Mouse (Mus musculus) 3134 (cell line): Measurements from ENCODE around the gene Slc45a1.

Experiments used
- DNase-seq: peaks from one replicate; pipeline ENCODE4 v3.0.0-alpha.2; 2011; ENCODE audit warnings: low spot score; ENCODE audit not compliant: insufficient read length; ENCODE audit errors: extremely low read depth

The Slc45a1 gene

GRCm38 (mm10) chr4:150582966-150583776 is 68.8 kb downstream of the Slc45a1 start:
- DNase-seq = peak; percentile 48

- DNase-seq = peak; percentile 55
These were observed 69.8 kb downstream of the Slc45a1 start for GRCm38 (mm10) chr4:150581931-150582723.
